Mouse (Mus musculus) right cerebral cortex, postnatal 25 days (tissue): ENCODE data around the gene Prkce.
A peak's percentile ranks its signal among the peaks of the same experiment; 100 is the strongest.

Experiments
- DNase-seq: peaks from one replicate; pipeline ENCODE4 v3.0.0; 2022

Prkce gene

GRCm38 (mm10) chr17:86167320-86168230 is at the start of gene Prkce:
Gene Prkce, plus strand, starts transcription at chr17:86167785.
- peak; percentile 82 for DNase-seq

- no peak for DNase-seq
These were observed 44.4 kb upstream of the Prkce start for GRCm38 (mm10) chr17:86123146-86123545.

GRCm38 (mm10) chr17:86125908-86126307 is 41.7 kb upstream of the Prkce start:
- no peak for DNase-seq

- DNase-seq, result no peak
These were observed 39.4 kb upstream of the Prkce start for GRCm38 (mm10) chr17:86128198-86128597.

- no peak for DNase-seq
These were observed 35.1 kb upstream of the Prkce start for GRCm38 (mm10) chr17:86132534-86132933.

GRCm38 (mm10) chr17:86134461-86134860 is 33.1 kb upstream of the Prkce start:
- DNase-seq, result no peak

GRCm38 (mm10) chr17:86135835-86136234 is 31.8 kb upstream of the Prkce start:
- no peak for DNase-seq

GRCm38 (mm10) chr17:86144537-86145078 is 23.0 kb upstream of the Prkce start:
- DNase-seq, result peak; percentile 22

GRCm38 (mm10) chr17:86145079-86145951 is 22.3 kb upstream of the Prkce start, which contains the start of gene Srbd1:
Gene Srbd1, minus strand, starts transcription at chr17:86145175.
- DNase-seq, result peak; percentile 87

GRCm38 (mm10) chr17:86149726-86150125 is 17.9 kb upstream of the Prkce start:
- no peak for DNase-seq

- DNase-seq, result peak; percentile 62
These were observed 16.7 kb upstream of the Prkce start for GRCm38 (mm10) chr17:86150867-86151348.

- no peak for DNase-seq
These were observed 10.6 kb upstream of the Prkce start for GRCm38 (mm10) chr17:86156999-86157398.

GRCm38 (mm10) chr17:86162672-86163071 is 4.9 kb upstream of the Prkce start:
- DNase-seq, result no peak

- no peak for DNase-seq
These were observed 3.2 kb upstream of the Prkce start for GRCm38 (mm10) chr17:86164416-86164815.

GRCm38 (mm10) chr17:86166051-86166566 is 1.5 kb upstream of the Prkce start:
- no peak for DNase-seq

- DNase-seq, result peak; percentile 68
These were observed 842 bp upstream of the Prkce start for GRCm38 (mm10) chr17:86166567-86167319.

GRCm38 (mm10) chr17:86168231-86168981 is 821 bp downstream of the Prkce start:
- DNase-seq, result peak; percentile 66

GRCm38 (mm10) chr17:86169092-86169491 is 1.5 kb downstream of the Prkce start:
- no peak for DNase-seq

- no peak for DNase-seq
These were observed 2.8 kb downstream of the Prkce start for GRCm38 (mm10) chr17:86170164-86170958.

- DNase-seq, result no peak
These were observed 7.9 kb downstream of the Prkce start for GRCm38 (mm10) chr17:86175516-86175915.
